Mouse (Mus musculus): Measurements from ENCODE around the gene Ubr2. TPM values are rescaled to one million over a fixed set of nuclear protein-coding genes. Genes with fewer than 3 reads are reported as not detected.

The Ubr2 gene
- polyA plus RNA-seq, 1 experiment from 2014 or later = 22.7 TPM

DNA sequence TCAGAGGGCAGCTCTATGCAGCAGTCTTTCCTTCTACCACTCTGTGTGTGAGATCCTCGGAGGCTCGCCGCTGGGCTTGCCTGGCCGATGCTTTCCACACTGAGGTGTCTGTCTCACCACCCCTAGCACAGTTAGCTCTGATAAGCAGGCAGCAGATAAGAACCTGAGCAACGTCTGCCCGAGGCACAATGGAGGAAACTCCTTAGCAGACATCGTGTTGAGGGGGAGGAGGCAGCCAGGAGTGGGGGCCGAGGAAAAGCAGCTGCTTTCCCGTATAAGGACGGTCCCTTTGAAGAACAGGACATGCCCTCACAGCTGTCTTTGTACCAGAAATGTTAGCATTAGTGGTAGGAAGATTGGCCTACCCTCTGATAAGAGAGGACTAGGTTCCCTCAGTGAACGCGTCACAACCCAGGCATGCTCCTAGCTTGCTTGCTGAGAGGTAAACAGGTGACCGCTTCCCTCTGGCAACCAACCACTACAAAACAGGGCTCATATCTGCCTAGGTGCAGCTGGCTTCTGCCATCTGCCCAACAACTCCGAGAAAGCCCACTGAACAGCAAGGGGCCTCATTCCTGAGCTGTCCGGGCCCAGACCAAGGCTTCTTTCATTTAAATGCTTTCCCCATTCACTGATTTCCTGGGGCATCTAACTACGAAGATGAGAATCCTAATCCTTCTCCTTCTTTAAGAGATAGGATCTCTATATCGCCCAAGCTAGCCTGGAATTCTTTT lies 124.3 kb downstream of the Ubr2 start:
- no peaks in the 10 kb centered on the region for H3K27me3 ChIP-seq (replicated peaks)
- 67% methylated on average over 17 of the region's 17 CpGs for WGBS
- no peak overlapping the region for H3K9ac ChIP-seq
- no peaks in the 10 kb centered on the region for H3K36me3 ChIP-seq
- H3K27ac ChIP-seq = no peak overlapping the region
- no peak for ATAC-seq (ENCODE audit: low FRiP score, low read depth)
- H3K4me3 ChIP-seq = no peak overlapping the region
- H3K4me2 ChIP-seq (replicated peaks) = no peak overlapping the region
- H3K4me1 ChIP-seq = 0 out of 2 replicates have a peak, but pooled peaks cover under 1% of the 10 kb centered on the region
- no peaks in the 10 kb centered on the region for H3K9me3 ChIP-seq

DNA sequence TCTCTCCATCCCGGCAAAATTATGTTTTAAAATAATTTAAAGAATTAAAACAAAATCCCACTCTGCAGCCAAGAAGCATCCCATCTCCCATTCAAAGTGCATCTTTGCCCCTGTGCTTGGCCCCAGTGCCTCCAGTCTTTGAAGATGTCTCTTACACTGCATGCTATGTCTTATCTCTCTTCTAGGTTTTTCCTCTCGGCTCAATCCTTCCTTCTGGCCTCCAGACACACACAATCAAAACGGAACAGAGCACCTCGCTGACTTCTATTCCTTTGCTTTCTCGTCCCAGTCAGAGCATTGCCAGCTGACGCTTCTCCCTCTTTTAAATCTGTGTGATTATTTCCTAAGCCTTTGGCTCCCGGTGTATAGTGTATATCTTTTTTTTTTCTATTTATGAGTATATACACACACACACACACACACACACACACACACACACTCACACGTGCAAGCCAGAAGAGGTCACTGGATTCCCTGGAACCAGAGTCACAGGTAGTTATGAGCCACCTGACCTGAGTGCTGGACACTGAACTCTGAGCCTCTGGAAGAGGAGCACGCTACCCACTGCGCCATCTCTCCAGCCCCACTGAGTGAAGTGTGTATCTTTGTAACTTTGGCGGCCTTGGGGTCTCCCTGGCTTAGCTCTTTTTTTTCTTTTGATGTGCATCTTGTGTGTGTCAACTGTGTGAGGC lies 125.0 kb downstream of the Ubr2 start:
- no peak overlapping the region for H3K27ac ChIP-seq
- no peaks in the 10 kb centered on the region for H3K36me3 ChIP-seq
- no peak overlapping the region for H3K4me2 ChIP-seq (replicated peaks)
- WGBS = 84% methylated on average over 11 of the region's 11 CpGs
- no peak overlapping the region for H3K4me3 ChIP-seq
- H3K9ac ChIP-seq = no peak overlapping the region
- H3K27me3 ChIP-seq (replicated peaks) = no peaks in the 10 kb centered on the region
- no peaks in the 10 kb centered on the region for H3K4me1 ChIP-seq
- ATAC-seq (ENCODE audit: low FRiP score, low read depth) = no peak
- H3K9me3 ChIP-seq = no peaks in the 10 kb centered on the region

DNA sequence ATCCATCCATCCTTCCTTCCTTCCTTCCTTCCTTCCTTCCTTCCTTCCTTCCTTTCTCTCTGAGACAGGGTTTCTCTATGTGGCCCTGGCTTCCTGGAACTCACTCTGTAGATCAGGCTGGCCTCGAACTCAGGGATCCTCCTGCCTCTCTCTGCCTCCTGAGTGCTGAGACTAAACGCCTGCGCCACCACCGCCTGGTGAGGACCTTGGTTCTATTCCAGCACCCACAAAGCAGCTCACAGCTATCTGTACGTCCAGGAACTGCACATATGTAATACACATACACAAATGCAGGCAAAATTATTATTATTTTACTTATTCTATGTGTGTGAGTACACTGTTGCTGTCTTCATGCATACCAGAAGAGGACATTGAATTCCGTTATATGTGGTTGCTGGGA lies 125.6 kb downstream of the Ubr2 start:
- no peak overlapping the region for H3K27ac ChIP-seq
- H3K36me3 ChIP-seq = no peaks in the 10 kb centered on the region
- no peak overlapping the region for H3K4me3 ChIP-seq
- H3K4me2 ChIP-seq (replicated peaks) = no peak overlapping the region
- 0 out of 2 replicates have a peak, but pooled peaks cover 4% of the 10 kb centered on the region for H3K4me1 ChIP-seq
- H3K27me3 ChIP-seq (replicated peaks) = no peaks in the 10 kb centered on the region
- no peak overlapping the region for H3K9ac ChIP-seq
- no peaks in the 10 kb centered on the region for H3K9me3 ChIP-seq
- ATAC-seq (ENCODE audit: low FRiP score, low read depth) = no peak
- 89% methylated on average over 6 of the region's 6 CpGs for WGBS

DNA sequence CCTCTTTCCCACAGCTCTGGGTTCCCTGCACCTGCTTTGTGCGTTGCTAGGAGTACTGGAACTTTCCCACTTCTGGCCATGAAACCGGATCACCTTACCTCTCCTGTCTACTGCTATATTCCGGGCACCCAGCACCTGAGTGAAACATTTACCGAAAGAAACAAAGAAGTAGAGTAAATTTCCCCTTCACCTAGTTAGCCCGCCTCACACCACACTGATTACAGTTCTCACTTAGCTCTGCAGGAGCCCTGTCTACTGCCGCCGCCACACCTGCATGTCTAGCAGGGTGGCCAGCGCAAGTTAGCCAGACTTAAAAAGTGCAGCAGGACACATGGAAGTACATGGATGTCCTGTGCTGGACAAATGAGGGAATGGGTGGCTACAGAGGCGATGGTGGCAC lies 127.2 kb downstream of the Ubr2 start:
- ATAC-seq (ENCODE audit: low FRiP score, low read depth) = no peak
- WGBS = 85% methylated on average over 9 of the region's 9 CpGs
- Histone ChIP-seq H3K36me3 (no peaks in the 10 kb centered on the region), H3K4me1 (0 out of 2 replicates have a peak, but pooled peaks cover 7% of the 10 kb centered on the region), H3K4me3 (no peak overlapping the region), H3K9me3 (no peaks in the 10 kb centered on the region), H3K4me2 (replicated peaks) (no peak overlapping the region), H3K27me3 (replicated peaks) (no peaks in the 10 kb centered on the region), H3K27ac (no peak overlapping the region), H3K9ac (0 out of 2 replicates have a peak overlapping the region, but pooled peaks have one; percentile 17)

DNA sequence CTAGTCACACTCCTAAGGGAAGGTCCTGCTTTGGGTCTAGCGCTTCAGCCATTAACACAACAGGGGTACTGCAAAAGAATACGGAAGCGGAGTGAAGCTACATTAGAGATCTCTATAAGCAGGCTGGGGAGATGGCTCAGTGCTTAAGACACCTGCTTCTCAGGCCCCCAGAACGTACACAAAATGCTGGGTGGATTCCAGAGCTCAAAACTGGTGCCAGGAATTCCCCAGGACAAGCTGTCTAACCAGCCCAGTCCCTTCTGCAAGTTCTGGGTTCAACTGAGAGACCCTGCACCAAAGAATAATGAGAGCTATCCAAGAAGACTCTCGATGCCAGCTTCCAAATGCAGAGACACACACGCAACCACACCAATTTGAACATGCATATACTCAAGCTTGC lies 128.6 kb downstream of the Ubr2 start:
- Histone ChIP-seq H3K27me3 (replicated peaks) (no peaks in the 10 kb centered on the region), H3K27ac (no peak overlapping the region), H3K36me3 (no peaks in the 10 kb centered on the region), H3K9me3 (no peaks in the 10 kb centered on the region), H3K4me3 (no peak overlapping the region), H3K9ac (no peak overlapping the region), H3K4me2 (replicated peaks) (no peak overlapping the region), H3K4me1 (peaks cover 7% of the 10 kb centered on the region; the same call in 1 of the 2 replicates)
- 85% methylated on average over 6 of the region's 6 CpGs for WGBS
- no peak for ATAC-seq (ENCODE audit: low FRiP score, low read depth)

DNA sequence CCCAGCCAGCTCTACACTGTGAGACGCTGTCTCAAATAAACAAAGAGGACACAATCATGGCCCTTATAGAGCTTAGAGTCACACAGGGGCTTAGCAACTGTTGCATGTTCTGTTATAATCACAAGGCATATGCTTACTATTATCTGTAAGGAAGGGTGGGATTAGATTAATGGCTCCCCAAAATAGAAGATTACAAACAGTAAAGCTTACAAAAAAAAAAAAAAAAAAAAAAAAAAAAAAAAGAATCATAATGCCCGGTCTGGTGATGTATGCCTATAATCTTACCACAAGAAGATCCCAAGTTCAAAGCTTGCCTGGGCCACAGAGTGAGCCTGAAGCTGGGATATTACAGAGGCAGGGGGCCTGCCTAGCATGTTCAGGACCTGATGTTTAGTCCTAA lies 130.0 kb downstream of the Ubr2 start:
- Histone ChIP-seq H3K4me1 (peaks cover 9% of the 10 kb centered on the region; the same call in 1 of the 2 replicates), H3K9me3 (no peaks in the 10 kb centered on the region), H3K27ac (no peak overlapping the region), H3K4me3 (no peak overlapping the region), H3K4me2 (replicated peaks) (no peak overlapping the region), H3K9ac (no peak overlapping the region), H3K36me3 (no peaks in the 10 kb centered on the region), H3K27me3 (replicated peaks) (no peaks in the 10 kb centered on the region)
- ATAC-seq (ENCODE audit: low FRiP score, low read depth) = no peak
- WGBS = 83% methylated on average over 2 of the region's 2 CpGs

DNA sequence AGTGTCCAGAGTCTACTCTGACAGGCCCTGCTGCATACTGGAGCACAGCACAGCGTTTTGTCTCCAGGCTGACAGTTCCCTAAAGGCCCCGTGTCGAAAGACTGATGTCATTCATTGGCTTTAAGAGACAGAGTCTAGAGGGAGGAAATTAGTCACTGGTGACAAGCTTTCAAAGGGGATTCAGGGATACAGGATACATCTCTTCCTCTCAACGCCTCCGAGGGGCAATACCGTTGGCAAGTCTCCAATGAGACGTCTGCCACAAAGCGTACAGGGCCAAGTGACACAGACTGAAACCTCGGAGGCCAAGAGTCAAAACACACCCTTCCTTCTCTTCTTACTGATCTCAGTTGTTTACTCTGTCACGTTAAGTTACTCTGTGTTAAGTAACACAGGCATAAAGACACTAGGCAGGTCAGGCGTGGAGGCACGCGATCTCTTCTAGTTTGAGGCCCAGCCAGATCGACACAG lies 130.5 kb downstream of the Ubr2 start:
- Histone ChIP-seq H3K4me3 (no peak overlapping the region), H3K4me1 (peaks cover 9% of the 10 kb centered on the region; the same call in 1 of the 2 replicates), H3K4me2 (replicated peaks) (no peak overlapping the region; the same call in 1 of the 2 replicates), H3K27ac (no peak overlapping the region), H3K36me3 (no peaks in the 10 kb centered on the region), H3K9ac (no peak overlapping the region), H3K27me3 (replicated peaks) (no peaks in the 10 kb centered on the region), H3K9me3 (no peaks in the 10 kb centered on the region)
- WGBS = 58% methylated on average over 14 of the region's 14 CpGs
- ATAC-seq (ENCODE audit: low FRiP score, low read depth) = no peak

Other genes with a start within 250 kb of the Ubr2 start
- gene Ptcra, start 246.8 kb downstream of the Ubr2 start, polyA plus RNA-seq (2016; fragmentation: Nextera tagmentation; extraction: Ambion mirVana) = 0.41 and 0.65 TPM in 2 replicates
- gene 2310039H08Rik, start 237.9 kb downstream of the Ubr2 start, polyA plus RNA-seq (2016; fragmentation: Nextera tagmentation; extraction: Ambion mirVana) = 34.9 and 46.6 TPM in 2 replicates
- gene Rpl7l1, start 227.9 kb downstream of the Ubr2 start, polyA plus RNA-seq (2016; fragmentation: Nextera tagmentation; extraction: Ambion mirVana) = 125 and 139 TPM in 2 replicates
- gene Bicral, start 152.1 kb downstream of the Ubr2 start, polyA plus RNA-seq (2016; fragmentation: Nextera tagmentation; extraction: Ambion mirVana) = 7.0 and 8.0 TPM in 2 replicates
- gene Tbcc, start 119.9 kb downstream of the Ubr2 start, polyA plus RNA-seq (2016; fragmentation: Nextera tagmentation; extraction: Ambion mirVana) = 87.8 and 89.5 TPM in 2 replicates
- gene Prph2, start 100.1 kb downstream of the Ubr2 start, polyA plus RNA-seq (2016; fragmentation: Nextera tagmentation; extraction: Ambion mirVana) = not detected in 2 replicates

All from neural tube, embryonic 12.5 days (tissue).